Mouse (Mus musculus) heart, embryonic 12.5 days (tissue): ENCODE measurements around the gene Grin2b. TPM values are rescaled to one million over a fixed set of nuclear protein-coding genes. Genes with fewer than 3 reads are reported as not detected.

Experiments
- ATAC-seq: fragments of 200-750 bp; cut with Nextera tagmentation; 2 replicates; pipeline ENCODE4 v1.8.0; 2017; ENCODE audit warnings: moderate TSS enrichment, moderate library complexity; ENCODE audit not compliant: insufficient number of reproducible peaks, low FRiP score
- H3K27ac ChIP-seq: fragments of 300-500 bp; sonication (generic); 2 replicates; pipeline ENCODE4 v1.5.1; 2016; ENCODE audit warnings: mild to moderate bottlenecking, moderate library complexity; ENCODE audit not compliant: poor library complexity, severe bottlenecking
- H3K27me3 ChIP-seq: fragments of 300-500 bp; sonication (generic); replicated peaks from 2 replicates; pipeline ENCODE4 v1.6.1; 2016; ENCODE audit warnings: mild to moderate bottlenecking, moderate library complexity
- H3K36me3 ChIP-seq: fragments of 300-500 bp; sonication (generic); 2 replicates; pipeline ENCODE4 v1.6.1; 2016; ENCODE audit warnings: mild to moderate bottlenecking, moderate library complexity
- H3K4me1 ChIP-seq: fragments of 300-500 bp; sonication (generic); replicated peaks from 2 replicates; pipeline ENCODE4 v1.6.1; 2016; ENCODE audit warnings: mild to moderate bottlenecking
- H3K4me2 ChIP-seq: fragments of 300-500 bp; sonication (generic); 2 replicates; pipeline ENCODE4 v1.6.1; 2016; ENCODE audit warnings: mild to moderate bottlenecking, moderate library complexity
- H3K4me3 ChIP-seq: fragments of 300-500 bp; sonication (generic); 2 replicates; pipeline ENCODE4 v1.5.1; 2016; ENCODE audit warnings: mild to moderate bottlenecking
- H3K9ac ChIP-seq: fragments of 300-500 bp; sonication (generic); 2 replicates; pipeline ENCODE4 v1.6.1; 2016; ENCODE audit warnings: mild to moderate bottlenecking, moderate library complexity
- H3K9me3 ChIP-seq: fragments of 300-500 bp; sonication (generic); replicated peaks from 2 replicates; pipeline ENCODE4 v1.6.1; 2016; ENCODE audit warnings: mild to moderate bottlenecking, moderate library complexity
- WGBS: fragments of 180-500 bp; shearing (Covaris S2); methylation state at CpG from one replicate; pipeline ENCODE4 v1.1.7; 2016; 5-methylcytosine and 5-hydroxymethylcytosine counted together
- polyA plus RNA-seq: library from polyadenylated mRNA; unstranded; fragments of >200 nt; fragmentation: Nextera tagmentation; extraction: Ambion mirVana; gene quantifications from 2 replicates; pipeline ENCODE4 v1.2.1, GENCODE M21; 2016

Gene Grin2b
- polyA plus RNA-seq, 1 experiment from 2014 or later = 0.20 TPM

GRCm38 (mm10) chr6:136165443-136166077, 7.8 kb downstream of the Grin2b start:
- H3K9ac ChIP-seq = no peak overlapping the region
- no peak overlapping the region for H3K4me2 ChIP-seq
- ATAC-seq = no peak
- no peaks in the 10 kb centered on the region for H3K36me3 ChIP-seq
- no peak overlapping the region for H3K27ac ChIP-seq
- no peak overlapping the region for H3K4me3 ChIP-seq
- 78% methylated on average over 9 of the region's 9 CpGs for WGBS
- H3K9me3 ChIP-seq = no peaks in the 10 kb centered on the region
- peaks cover 25% of the 10 kb centered on the region for H3K27me3 ChIP-seq
- H3K4me1 ChIP-seq = no peaks in the 10 kb centered on the region

DNA sequence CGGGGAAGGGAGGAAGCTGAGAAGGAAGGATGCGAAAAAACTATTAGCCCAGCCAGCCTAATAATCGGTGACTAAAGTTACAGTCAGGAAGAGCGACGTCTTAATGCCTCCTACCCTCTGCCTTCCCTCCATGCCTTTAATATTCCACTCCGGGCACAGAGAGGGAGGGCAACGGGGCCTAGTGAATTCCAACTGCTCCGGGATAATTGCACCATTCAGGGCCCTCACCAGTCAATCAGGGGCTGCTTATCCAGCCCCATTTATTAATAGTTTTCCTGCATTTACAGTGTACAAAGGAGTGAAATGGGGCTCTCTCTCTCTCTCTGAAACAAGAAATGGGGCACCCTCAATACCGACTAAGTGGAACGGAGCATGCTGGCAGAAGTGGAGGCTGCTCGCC, 11.2 kb downstream of the Grin2b start:
- H3K27me3 ChIP-seq = no peaks in the 10 kb centered on the region
- no peak overlapping the region for H3K4me3 ChIP-seq
- no peak overlapping the region for H3K27ac ChIP-seq
- H3K9ac ChIP-seq = no peak overlapping the region
- ATAC-seq = no peak
- no peak overlapping the region for H3K4me2 ChIP-seq
- H3K4me1 ChIP-seq = no peaks in the 10 kb centered on the region
- H3K9me3 ChIP-seq = no peaks in the 10 kb centered on the region
- WGBS = 81% methylated on average over 11 of the region's 11 CpGs
- H3K36me3 ChIP-seq = no peaks in the 10 kb centered on the region

DNA sequence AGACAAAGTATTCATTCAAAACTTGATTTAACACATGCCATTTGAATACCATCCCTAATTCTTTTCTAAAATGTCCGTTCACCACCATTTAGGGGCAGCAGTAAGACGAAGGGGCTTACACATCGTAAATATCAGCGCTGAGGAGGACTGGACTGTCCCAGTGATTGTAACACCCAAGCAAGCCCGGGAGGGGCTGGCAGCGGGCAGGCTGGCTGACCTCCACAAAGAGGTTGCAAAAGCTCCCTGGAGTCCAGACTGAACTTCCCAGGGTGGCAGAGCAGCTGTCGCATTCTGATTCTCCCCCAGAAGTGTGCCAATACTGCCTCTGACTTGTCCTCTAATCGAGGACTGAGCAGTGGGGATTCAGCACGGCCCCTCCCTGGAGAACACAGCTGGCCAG, 19.9 kb downstream of the Grin2b start:
- H3K4me1 ChIP-seq = no peaks in the 10 kb centered on the region
- no peak overlapping the region for H3K9ac ChIP-seq
- H3K4me3 ChIP-seq = no peak overlapping the region
- ATAC-seq = no peak
- no peaks in the 10 kb centered on the region; the same call in 1 of the 2 replicates for H3K27me3 ChIP-seq
- no peaks in the 10 kb centered on the region for H3K36me3 ChIP-seq
- no peaks in the 10 kb centered on the region for H3K9me3 ChIP-seq
- WGBS = 71% methylated on average over 9 of the region's 9 CpGs
- H3K4me2 ChIP-seq = no peak overlapping the region
- H3K27ac ChIP-seq = no peak overlapping the region

DNA sequence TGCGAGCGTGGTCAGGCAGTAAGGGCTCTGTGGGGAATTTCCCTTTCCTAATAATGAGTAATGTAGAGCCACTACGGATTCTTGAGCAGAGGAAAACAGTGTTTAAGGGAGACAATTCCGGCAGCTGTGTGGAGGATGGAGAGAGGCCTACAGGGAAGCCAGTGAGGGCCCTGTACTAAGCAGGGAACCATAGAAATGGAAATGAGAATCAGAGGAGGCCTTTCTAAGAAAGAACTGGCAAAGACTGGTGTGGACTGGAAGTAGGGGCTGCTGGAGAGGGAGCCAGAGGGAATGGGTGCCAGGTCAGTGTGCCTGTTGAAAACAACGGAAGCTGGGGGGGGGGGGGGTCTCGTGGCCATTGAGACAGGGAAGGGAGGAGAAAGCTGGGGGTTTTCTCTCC, 23.2 kb downstream of the Grin2b start:
- no peaks in the 10 kb centered on the region; the same call in 1 of the 2 replicates for H3K27me3 ChIP-seq
- no peak overlapping the region for H3K4me3 ChIP-seq
- no peak overlapping the region for H3K27ac ChIP-seq
- 52% methylated on average over 5 of the region's 6 CpGs for WGBS
- no peak for ATAC-seq
- no peak overlapping the region for H3K4me2 ChIP-seq
- H3K36me3 ChIP-seq = no peaks in the 10 kb centered on the region
- no peaks in the 10 kb centered on the region for H3K4me1 ChIP-seq
- H3K9ac ChIP-seq = no peak overlapping the region
- H3K9me3 ChIP-seq = no peaks in the 10 kb centered on the region

DNA sequence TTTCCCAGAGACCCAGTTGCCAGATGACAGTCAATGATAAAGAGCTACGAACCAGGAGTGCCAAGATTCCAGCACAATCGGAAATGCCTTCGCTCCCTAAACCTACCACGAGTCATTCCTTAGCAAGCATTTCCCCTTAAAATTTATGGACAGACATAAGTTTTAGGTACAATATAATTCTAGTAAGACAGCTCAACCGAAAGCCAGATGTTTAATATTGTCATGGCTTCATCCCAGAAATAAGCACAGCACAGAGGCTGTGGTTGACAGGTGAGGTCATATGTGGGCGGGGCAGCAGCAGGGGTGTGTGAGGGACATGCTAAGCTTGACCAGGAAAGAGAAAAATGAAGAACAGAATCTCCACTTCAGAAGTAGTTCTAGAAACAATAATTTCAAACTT, 33.3 kb downstream of the Grin2b start:
- no peaks in the 10 kb centered on the region for H3K36me3 ChIP-seq
- H3K27ac ChIP-seq = no peak overlapping the region
- H3K4me1 ChIP-seq = no peaks in the 10 kb centered on the region
- no peak for ATAC-seq
- no peak overlapping the region for H3K4me2 ChIP-seq
- 77% methylated on average over 6 of the region's 6 CpGs for WGBS
- no peak overlapping the region for H3K4me3 ChIP-seq
- H3K9ac ChIP-seq = no peak overlapping the region
- no peaks in the 10 kb centered on the region for H3K27me3 ChIP-seq
- no peaks in the 10 kb centered on the region for H3K9me3 ChIP-seq

GRCm38 (mm10) chr6:136130456-136130855, 42.9 kb downstream of the Grin2b start:
- WGBS = 28% methylated on average over 10 of the region's 10 CpGs
- H3K36me3 ChIP-seq = no peaks in the 10 kb centered on the region
- H3K4me1 ChIP-seq = no peaks in the 10 kb centered on the region
- H3K9ac ChIP-seq = no peak overlapping the region
- ATAC-seq = no peak
- no peak overlapping the region for H3K4me3 ChIP-seq
- no peak overlapping the region for H3K4me2 ChIP-seq
- H3K9me3 ChIP-seq = no peaks in the 10 kb centered on the region
- no peaks in the 10 kb centered on the region for H3K27me3 ChIP-seq
- no peak overlapping the region for H3K27ac ChIP-seq

DNA sequence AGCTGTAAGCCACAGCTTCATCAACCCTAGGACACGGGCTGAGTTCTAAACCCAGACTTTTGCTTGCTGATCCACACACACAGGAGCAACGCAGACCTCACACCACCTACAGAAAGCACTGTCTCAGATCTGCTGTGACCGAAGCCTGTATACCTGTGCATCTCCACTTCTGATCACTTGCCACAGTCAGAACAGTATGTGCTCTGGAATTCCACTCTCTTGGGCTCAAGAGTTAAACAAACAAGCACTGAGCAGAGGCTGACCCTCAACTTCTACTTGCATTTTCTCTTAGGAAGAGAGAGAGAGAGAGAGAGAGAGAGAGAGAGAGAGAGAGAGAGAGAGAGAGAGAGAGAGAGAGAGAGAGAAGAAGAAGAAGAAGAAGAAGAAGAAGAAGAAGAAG, 50.7 kb downstream of the Grin2b start:
- no peaks in the 10 kb centered on the region for H3K9me3 ChIP-seq
- 76% methylated on average over 3 of the region's 3 CpGs for WGBS
- no peak overlapping the region for H3K27ac ChIP-seq
- no peaks in the 10 kb centered on the region for H3K4me1 ChIP-seq
- no peak overlapping the region for H3K9ac ChIP-seq
- H3K36me3 ChIP-seq = no peaks in the 10 kb centered on the region
- H3K4me2 ChIP-seq = no peak overlapping the region
- H3K27me3 ChIP-seq = no peaks in the 10 kb centered on the region
- ATAC-seq = no peak
- no peak overlapping the region for H3K4me3 ChIP-seq

DNA sequence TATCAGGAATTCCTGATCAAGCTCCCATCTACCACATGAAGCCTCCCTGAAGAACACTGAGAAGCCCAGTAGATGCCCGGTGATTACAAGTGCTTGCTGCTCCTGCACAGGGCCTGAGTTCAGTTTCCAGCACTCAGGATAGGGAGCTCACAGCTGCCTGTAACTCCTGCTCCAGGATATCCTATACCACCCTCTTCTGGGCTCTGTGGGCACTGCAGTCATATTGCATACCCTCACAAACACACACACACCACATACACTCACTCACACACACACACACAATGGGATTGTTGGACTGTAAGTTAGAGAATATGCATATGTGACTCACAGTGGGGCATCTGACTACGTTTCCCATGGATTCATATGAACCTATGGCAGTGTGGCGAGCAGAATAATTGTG, 55.9 kb downstream of the Grin2b start:
- Histone ChIP-seq H3K4me3 (no peak overlapping the region), H3K4me2 (no peak overlapping the region), H3K9me3 (no peaks in the 10 kb centered on the region), H3K36me3 (no peaks in the 10 kb centered on the region), H3K4me1 (no peaks in the 10 kb centered on the region), H3K27ac (no peak overlapping the region), H3K27me3 (no peaks in the 10 kb centered on the region), H3K9ac (no peak overlapping the region)
- no peak for ATAC-seq
- WGBS = 88% methylated on average over 3 of the region's 3 CpGs

- WGBS = 68% methylated on average over 6 of the region's 6 CpGs
- no peaks in the 10 kb centered on the region for H3K9me3 ChIP-seq
These were observed 59.5 kb downstream of the Grin2b start for GRCm38 (mm10) chr6:136113639-136114410.

DNA sequence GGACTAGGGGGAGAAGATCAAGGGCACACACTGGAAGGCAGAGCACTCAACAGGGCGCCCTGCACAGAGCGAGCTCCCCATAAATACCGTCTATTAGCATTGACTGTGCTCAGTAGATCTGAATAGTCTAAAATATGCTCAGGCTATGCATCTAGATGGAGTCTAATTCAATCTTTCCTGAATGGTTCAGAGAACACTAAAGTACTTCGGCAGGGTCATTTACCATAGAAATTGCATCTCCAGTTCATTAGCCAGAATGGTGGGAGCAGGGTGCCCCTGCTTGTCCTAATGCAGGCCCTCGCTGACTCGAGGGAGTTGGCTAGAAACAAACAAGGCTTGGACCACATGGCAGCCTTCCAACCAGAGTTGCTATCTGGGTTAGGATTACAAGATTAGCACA, 64.1 kb downstream of the Grin2b start:
- no peaks in the 10 kb centered on the region for H3K9me3 ChIP-seq
- ATAC-seq = no peak
- H3K9ac ChIP-seq = no peak overlapping the region
- no peaks in the 10 kb centered on the region for H3K4me1 ChIP-seq
- H3K27ac ChIP-seq = no peak overlapping the region
- H3K4me3 ChIP-seq = no peak overlapping the region
- H3K4me2 ChIP-seq = no peak overlapping the region
- H3K36me3 ChIP-seq = no peaks in the 10 kb centered on the region
- 74% methylated on average over 6 of the region's 6 CpGs for WGBS
- no peaks in the 10 kb centered on the region for H3K27me3 ChIP-seq

More at GRCm38 (mm10) chr6:136113639-136114410, 59.5 kb downstream of the Grin2b start:
- ATAC-seq = no peak
- Histone ChIP-seq H3K4me1 (no peaks in the 10 kb centered on the region), H3K27me3 (no peaks in the 10 kb centered on the region), H3K4me3 (no peak overlapping the region), H3K36me3 (no peaks in the 10 kb centered on the region), H3K4me2 (no peak overlapping the region), H3K27ac (no peak overlapping the region), H3K9ac (no peak overlapping the region)

- Histone ChIP-seq H3K4me3 (no peak overlapping the region), H3K9me3 (0 out of 2 replicates have a peak, but pooled peaks cover under 1% of the 10 kb centered on the region), H3K4me1 (no peaks in the 10 kb centered on the region), H3K27me3 (no peaks in the 10 kb centered on the region), H3K9ac (no peak overlapping the region), H3K27ac (no peak overlapping the region), H3K36me3 (no peaks in the 10 kb centered on the region), H3K4me2 (no peak overlapping the region)
- ATAC-seq = no peak
- WGBS = 73% methylated on average over 3 of the region's 3 CpGs
These were observed 64.8 kb downstream of the Grin2b start for GRCm38 (mm10) chr6:136108466-136108865.
